Mouse (Mus musculus): ENCODE results near the gene Erh. TPM values are rescaled to one million over a fixed set of nuclear protein-coding genes. Genes with fewer than 3 reads are reported as not detected.

Erh gene
- total RNA-seq, 1 experiment from 2014 or later: 128 TPM

- ATAC-seq (replicated peaks; ENCODE audit: low read depth, poor library complexity, severe bottlenecking): no peak
These were observed 12.4 kb downstream of the Erh start for GRCm38 (mm10) chr12:80631790-80632189.

DNA sequence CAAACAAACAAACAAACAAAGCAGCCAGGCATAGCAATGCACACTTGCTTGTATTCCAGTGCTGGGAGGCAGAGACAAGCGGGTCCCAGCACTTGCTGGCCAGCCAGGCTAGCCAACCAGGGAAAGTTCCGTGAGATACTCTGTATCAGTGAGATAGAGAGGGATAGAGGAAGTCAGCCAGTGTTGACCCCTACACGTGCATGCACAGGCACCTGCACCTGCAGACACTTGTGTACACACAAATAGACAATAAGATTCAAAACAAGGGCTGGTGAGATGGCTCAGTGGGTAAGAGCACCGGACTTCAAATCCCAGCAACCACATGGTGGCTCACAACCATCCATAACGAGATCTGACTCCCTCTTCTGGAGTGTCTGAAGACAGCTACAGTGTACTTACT is 23.6 kb downstream of the Erh start:
- no peak for ATAC-seq (replicated peaks; ENCODE audit: low read depth, poor library complexity, severe bottlenecking)

DNA sequence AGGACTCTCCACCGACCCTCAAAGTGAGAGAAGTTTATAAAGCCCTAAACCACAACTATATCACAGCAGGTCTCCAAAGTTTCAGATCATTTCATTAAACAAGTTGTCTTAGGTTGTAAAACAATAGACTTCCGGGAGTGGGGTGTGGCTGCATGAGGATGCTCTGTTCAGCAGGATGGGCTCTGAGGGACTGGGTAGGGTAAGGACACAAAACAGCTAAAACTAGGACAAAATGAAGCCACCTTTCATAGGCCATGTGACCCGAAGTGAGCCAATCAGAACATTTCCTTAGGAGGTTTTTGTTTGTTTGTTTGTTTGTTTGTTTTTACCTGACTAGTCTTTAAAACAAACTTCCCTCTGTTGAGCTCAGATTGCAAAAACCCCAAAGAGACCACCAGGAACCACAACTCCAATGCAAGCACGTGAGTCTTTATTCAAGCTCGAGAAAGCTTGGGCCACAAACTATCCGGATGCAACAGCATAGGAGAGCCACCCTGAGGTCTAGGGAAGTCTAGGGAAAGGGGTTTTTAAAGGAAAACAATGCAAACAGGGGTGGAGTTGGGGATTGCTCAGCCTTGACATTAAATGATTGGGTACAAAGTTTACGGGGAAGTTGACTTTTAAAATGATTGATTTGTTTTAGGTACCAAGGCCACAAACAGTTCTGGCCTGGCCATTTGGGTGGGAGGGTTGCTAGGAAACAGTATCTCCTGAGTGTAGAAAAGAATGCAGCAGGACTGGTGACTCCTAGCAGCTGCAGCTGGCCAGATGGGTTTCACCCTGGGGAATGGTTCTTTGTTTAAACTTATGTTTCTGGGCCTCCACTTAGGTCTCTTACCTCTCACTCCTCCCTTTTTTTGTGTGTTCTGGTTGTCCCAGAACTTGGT is 28.5 kb downstream of the Erh start:
- ATAC-seq (replicated peaks; ENCODE audit: low read depth, poor library complexity, severe bottlenecking): no peak

- ATAC-seq (replicated peaks; ENCODE audit: low read depth, poor library complexity, severe bottlenecking): no peak
These were observed 31.9 kb downstream of the Erh start for GRCm38 (mm10) chr12:80612113-80612791.

DNA sequence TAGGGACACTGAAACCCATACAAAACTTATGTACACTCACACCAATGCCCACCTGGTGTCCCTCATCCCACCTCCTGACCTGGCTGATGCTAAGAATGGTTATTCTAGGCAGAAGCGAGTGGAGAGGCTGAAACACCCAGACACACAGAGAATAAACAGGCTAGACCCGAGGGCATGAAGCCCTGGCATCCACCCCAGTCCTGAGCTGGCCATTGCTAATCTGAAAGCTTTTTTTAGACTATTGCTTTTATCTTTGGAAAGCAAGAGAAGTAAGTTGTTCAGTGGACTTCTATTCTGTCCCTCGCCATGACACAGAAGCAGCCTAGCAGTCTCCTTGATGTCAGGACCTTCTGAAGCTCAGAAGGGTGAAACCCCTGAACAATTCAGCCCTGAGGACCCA is 34.2 kb downstream of the Erh start:
- ATAC-seq (replicated peaks; ENCODE audit: low read depth, poor library complexity, severe bottlenecking): no peak

- ATAC-seq (replicated peaks; ENCODE audit: low read depth, poor library complexity, severe bottlenecking): no peak
These were observed 35.6 kb downstream of the Erh start for GRCm38 (mm10) chr12:80608576-80608975.

- no peak for ATAC-seq (replicated peaks; ENCODE audit: low read depth, poor library complexity, severe bottlenecking)
These were observed 39.9 kb downstream of the Erh start for GRCm38 (mm10) chr12:80604218-80604617.

DNA sequence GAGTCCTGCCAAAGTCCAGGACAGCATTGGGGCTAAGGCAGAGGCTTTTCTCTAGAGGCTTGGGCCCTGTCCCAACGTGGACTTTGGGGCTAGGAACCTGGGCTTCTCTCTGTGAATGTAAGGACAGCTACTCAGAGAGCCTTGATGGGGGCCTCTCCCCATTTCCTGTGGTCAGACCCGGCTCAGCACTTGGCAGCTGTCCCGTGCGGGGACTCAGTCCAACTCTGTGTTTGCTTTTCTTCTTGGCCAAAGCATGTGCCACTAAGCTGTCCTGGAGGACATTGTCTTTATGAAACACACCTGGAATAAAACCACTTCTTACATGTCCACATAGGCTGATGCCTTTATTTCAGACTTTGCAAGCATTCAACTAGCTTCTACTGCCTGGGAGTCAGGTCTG is 40.6 kb downstream of the Erh start:
- ATAC-seq (replicated peaks; ENCODE audit: low read depth, poor library complexity, severe bottlenecking): no peak

DNA sequence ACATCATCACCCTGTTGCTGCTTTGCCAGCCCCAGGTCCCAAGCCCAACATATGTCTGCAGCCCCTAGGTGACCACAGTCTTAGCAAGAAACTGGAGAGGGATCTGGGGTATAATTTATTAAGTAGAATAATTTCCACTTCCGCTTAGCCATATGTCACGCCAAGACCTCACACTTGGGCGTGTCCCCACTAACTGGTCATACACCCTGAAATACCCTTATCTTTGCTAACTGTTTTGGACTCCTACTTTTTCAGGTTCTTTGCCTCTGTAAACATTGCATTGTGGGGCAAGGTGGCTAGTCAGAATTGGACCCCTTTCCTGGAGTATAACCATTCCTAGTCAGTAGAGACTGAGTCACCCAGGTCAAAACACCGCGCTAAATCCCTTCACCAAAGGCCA is 41.7 kb downstream of the Erh start:
- ATAC-seq (replicated peaks; ENCODE audit: low read depth, poor library complexity, severe bottlenecking): no peak

- ATAC-seq (replicated peaks; ENCODE audit: low read depth, poor library complexity, severe bottlenecking): no peak
These were observed 42.4 kb downstream of the Erh start for GRCm38 (mm10) chr12:80601597-80602269.

GRCm38 (mm10) chr12:80598756-80599155 is 45.4 kb downstream of the Erh start:
- no peak for ATAC-seq (replicated peaks; ENCODE audit: low read depth, poor library complexity, severe bottlenecking)

GRCm38 (mm10) chr12:80598236-80598635 is 45.9 kb downstream of the Erh start:
- ATAC-seq (replicated peaks; ENCODE audit: low read depth, poor library complexity, severe bottlenecking): no peak

DNA sequence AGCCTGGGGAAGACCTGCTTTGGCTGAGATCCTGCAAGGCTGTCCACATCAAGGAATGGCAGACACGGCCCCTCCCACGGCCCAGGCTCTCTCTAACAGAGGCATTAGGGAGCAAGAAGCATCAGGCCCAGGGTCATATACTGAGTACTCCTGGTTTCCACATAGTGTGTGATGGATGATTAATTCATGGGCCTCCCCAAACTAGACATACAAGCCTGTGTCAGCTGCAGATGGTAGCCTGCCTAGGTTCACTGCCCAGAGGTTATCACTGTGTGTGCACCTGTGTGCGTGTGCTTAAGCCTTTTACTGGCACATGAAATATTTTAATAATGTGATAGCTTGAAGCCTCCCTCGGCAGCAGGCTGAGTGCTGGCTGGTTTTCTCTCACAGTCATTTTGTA is 48.2 kb downstream of the Erh start:
- peak; percentile 20; the same call in 1 of the 2 replicates for ATAC-seq (replicated peaks; ENCODE audit: low read depth, poor library complexity, severe bottlenecking)

DNA sequence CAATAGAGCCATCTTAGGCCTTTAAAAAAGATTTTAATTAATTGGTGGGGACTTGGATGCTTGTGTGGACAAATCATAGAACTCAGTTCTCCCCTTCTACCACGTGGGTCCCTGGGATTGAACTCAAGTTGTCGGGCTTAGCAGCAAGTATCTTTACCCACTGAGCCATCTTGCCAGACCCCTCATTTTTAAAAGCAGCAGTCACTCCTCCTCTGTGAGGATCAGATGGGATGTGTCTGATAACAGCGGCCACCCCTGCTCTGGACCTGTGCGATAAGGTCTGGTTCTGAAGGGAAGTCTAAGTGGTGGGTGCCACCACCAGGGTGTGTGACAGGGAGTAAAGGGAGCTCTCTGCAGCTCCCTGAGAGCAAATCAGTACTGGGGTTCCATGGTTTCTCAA is 48.6 kb downstream of the Erh start:
- peak; percentile 35; the same call in 1 of the 2 replicates for ATAC-seq (replicated peaks; ENCODE audit: low read depth, poor library complexity, severe bottlenecking)

DNA sequence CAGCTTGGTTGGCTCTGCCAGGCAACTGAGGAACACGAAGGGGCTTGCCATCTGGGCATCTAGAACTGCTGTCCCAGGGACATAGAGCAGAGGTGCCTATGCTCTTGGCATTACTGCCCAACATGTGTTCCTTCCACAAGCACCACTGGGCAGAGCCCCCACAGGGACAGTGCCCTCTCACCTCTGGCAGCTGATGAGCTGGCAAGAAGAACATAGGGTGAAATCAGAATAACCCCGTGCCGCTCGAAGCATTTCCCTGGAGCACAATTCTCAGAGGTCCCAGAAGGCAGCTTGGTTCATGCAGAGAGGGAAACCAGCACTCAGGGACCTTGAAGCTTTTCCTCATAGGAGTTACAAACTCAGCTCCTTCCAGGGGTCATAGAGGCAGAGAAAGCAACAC is 49.4 kb downstream of the Erh start:
- ATAC-seq (replicated peaks; ENCODE audit: low read depth, poor library complexity, severe bottlenecking): no peak

DNA sequence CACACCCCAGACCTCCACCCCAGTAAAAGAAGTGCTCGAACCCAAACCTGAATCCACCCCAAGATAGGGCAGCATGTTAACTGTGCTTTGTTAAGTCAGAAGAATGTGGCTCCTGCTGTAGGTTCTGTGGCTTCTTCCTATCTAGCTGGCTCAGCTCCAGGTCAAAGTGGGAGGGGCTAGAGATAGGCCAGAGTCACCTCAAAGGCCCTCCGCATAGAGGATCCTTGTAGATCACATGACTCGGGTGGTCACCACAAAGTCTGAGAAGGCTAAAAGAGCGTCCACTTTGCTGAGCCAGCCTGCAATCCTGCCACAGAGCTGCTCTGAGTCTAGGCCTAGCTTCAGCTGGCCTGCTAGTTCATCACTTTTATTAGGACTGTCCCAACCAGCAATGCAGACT is 50.0 kb downstream of the Erh start:
- ATAC-seq (replicated peaks; ENCODE audit: low read depth, poor library complexity, severe bottlenecking): peak; percentile 41

GRCm38 (mm10) chr12:80584973-80585372 is 59.2 kb downstream of the Erh start:
- ATAC-seq (replicated peaks; ENCODE audit: low read depth, poor library complexity, severe bottlenecking): no peak

Measured in common myeloid progenitor, adult 5-6 weeks (primary cell).